Mouse (Mus musculus) left cerebral cortex, postnatal 25 days (tissue): ENCODE measurements around the gene Pde4d. TPM values are rescaled to one million over a fixed set of nuclear protein-coding genes. Genes with fewer than 3 reads are reported as not detected.

Experiments used
- DNase-seq, 2 experiments: peaks; one replicate each; pipeline ENCODE4 v3.0.0; 2022; ENCODE audit warnings: low spot score in 2 of 2, mixed read lengths in 1 of 2
- intact Hi-C: fragments of 180-260 bp; cut with DNase I; formaldehyde crosslinking; loops from one replicate; pipeline ENCODE4 v1.15.1; 2025
- total RNA-seq, 2 experiments: library from RNA; stranded (reverse); gene quantifications; 2 replicates each; pipeline ENCODE4 v1.2.3; 2021

Gene Pde4d
- total RNA-seq, 2 experiments from 2014 or later = 108 to 116 TPM

DNA sequence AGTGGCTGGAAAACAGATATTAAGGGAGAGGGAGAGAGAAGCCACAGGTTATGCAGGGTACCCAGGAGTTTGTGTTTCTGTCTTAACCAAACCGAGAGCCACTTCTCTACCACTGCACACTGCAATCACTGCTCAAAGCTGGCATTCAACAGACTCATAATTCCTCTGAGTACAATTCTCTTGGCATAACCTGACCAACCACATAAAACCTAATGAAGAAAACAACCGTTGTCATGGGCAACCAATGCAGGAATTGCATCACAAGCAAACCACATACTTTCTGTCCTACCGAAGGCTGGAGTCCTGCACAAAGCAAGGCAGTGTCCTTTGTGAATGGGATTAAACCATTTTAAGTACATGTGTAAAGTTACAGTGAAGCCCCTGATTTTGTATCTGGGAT is 793.4 kb downstream of the Pde4d start:
- intact Hi-C loops = no loop called here

DNA sequence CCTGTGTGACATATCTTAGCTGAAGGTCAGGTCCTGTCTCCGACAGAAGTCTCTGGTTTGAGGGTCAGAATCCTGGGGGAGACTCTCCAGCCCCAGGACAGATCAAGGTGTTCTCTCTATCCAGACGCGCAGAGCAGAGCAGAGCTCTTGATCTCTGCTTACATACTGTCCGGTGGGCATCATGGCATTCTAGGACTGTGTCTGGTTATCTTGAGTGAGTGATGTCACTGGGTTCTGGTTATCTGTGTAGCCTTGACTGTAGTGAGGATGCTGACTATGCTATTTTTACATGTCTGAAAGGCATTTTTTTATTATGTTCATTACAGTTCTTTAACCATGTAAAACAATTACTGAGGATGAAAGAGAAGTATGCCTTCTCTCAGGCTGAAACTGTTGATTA is 797.3 kb downstream of the Pde4d start:
- DNase-seq = no peak
- intact Hi-C loops = no loop called here

More for the DNA sequence above, 793.4 kb downstream of the Pde4d start:
- DNase-seq = no peak

DNA sequence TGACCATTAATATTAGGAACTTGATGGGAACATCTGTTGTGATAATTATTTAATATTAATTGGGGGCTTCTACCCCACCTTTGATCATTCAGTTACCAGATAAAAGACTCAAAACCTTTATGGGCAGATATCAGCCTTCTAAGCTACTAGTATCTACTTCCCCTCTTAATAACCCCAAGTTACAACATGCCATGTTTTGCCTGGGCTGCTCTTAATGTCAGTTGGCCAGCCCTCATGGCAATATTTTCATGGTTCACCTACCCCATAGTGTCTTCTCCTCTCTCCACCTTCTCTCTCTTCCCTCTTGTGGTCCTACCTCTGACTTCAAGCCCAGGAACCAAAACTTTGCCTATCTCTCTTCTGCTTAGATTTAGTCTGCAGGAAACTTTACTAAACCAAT is 799.6 kb downstream of the Pde4d start:
- no peak for DNase-seq
- intact Hi-C loops = no loop called here

DNA sequence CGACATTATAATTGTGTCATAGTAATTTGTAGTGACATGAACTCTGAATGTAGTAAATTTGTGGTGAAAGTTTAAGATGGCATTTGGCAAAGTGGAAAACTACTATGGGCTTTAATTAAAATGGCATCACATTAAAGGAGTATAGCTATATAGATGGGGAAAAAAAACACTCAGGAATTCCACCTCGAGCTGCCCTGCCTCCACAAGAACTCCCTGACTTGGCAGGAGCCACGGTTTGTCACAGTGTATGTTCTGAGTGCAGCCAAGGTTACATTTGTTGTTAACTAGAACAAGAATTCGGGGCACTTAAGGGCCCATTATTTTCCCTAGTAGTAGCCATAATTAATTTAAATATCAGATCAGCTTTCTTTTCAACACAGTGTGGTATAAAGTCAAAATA is 805.9 kb downstream of the Pde4d start:
- DNase-seq = no peak
- intact Hi-C loops = no loop called here

- DNase-seq = peak; percentile 39 to 40
- intact Hi-C loops = no loop called here
Observed at GRCm38 (mm10) chr13:109260220-109260795, 810.6 kb downstream of the Pde4d start.

GRCm38 (mm10) chr13:109260796-109261516 is 811.2 kb downstream of the Pde4d start:
- intact Hi-C loops = no loop called here
- no peak for DNase-seq

GRCm38 (mm10) chr13:109261642-109262220 is 812.0 kb downstream of the Pde4d start:
- intact Hi-C loops = no loop called here
- no peak for DNase-seq

- no peak for DNase-seq
- intact Hi-C loops = no loop called here
Observed at GRCm38 (mm10) chr13:109262501-109262900, 812.8 kb downstream of the Pde4d start.

DNA sequence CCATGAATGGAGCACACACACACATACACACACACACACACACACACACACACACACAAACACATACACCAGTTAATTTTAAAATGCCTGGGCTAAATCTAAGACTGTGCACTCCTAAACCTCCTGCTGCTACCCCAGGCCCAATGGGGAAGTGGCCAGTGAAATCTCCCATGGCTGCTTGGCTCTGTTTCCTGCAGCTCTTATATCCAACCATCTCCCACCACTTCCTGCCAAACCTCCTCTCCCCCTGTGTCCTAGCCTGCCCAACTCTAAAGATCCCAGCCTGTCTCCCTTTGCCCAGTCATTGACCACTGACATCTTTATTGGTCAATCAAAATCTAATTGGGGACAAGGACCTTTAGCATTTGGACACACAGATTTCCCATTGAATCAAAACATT is 814.1 kb downstream of the Pde4d start:
- intact Hi-C loops = no loop called here
- DNase-seq = no peak

- peak in 1 of 2 experiments; percentile 38 for DNase-seq
Observed at GRCm38 (mm10) chr13:109268253-109268652, 818.5 kb downstream of the Pde4d start.

DNA sequence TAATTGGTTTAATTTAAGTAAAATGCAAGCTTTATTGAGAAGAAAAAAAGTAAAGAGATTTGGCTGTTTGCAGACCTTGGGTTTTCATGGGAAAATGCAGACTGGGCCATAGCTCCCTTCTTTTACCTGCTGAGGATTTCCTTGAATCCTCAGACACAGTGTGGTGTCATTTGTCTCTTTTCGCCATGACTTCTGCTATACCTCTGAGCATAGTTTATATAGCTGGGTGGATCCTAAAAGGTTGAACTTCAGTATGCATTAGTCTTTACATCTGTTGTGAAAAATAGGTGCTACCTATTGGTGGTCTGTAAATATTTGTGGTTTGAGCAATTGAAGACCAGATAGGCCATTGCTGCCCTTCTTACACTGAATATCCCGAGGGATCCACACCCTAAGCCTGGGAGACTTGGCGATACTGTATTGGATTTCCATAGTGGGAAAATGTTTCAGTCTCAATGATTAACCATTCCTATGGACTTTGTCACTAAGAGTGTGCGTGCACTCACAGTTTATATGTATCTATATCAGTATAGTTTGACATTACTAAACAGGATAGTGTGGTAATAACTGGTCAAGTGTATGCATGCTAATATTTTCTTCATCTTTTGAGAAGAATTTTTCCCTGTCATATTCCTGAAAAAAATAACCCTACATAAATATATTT is 819.0 kb downstream of the Pde4d start:
- intact Hi-C loops = no loop called here
- no peak for DNase-seq

More at GRCm38 (mm10) chr13:109268253-109268652, 818.5 kb downstream of the Pde4d start:
- intact Hi-C loops = no loop called here

GRCm38 (mm10) chr13:109274869-109275268 is 825.1 kb downstream of the Pde4d start:
- DNase-seq = no peak
- intact Hi-C loops = no loop called here

GRCm38 (mm10) chr13:109277792-109278191 is 828.0 kb downstream of the Pde4d start:
- intact Hi-C loops = loop anchor here (2.0 kb wide), 1 partner anchor 41 kb away; no protein-coding TSS in a partner anchor
- peak in 1 of 2 experiments; percentile 11 for DNase-seq

DNA sequence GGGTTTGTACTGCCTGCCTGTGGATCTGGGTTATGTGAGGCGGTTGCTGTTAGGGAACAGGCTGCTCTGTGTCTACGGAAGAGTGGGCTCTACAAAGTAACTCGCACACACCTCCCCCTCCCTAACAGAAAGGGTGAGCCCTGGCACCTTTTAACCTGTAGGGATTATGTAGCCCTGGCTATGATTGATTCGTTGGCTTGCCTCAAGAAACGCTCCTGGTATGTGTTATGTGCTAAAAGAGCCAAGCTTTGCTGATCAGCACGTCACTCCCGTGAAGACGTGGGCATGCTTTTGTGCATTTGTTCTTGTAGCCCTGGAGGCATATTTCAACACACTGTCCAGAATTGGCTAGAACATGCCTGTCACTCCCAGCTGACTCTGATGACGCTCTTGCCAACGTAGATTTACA is 828.8 kb downstream of the Pde4d start:
- intact Hi-C loops = loop anchor here (2.0 kb wide), 1 partner anchor 42 kb away; no protein-coding TSS in a partner anchor
- peak; percentile 23 to 79 for DNase-seq

- intact Hi-C loops = loop anchor here (2.0 kb wide), 1 partner anchor 42 kb away; no protein-coding TSS in a partner anchor
- peak in 1 of 2 experiments; percentile 16 for DNase-seq
Observed at GRCm38 (mm10) chr13:109279211-109279610, 829.5 kb downstream of the Pde4d start.

DNA sequence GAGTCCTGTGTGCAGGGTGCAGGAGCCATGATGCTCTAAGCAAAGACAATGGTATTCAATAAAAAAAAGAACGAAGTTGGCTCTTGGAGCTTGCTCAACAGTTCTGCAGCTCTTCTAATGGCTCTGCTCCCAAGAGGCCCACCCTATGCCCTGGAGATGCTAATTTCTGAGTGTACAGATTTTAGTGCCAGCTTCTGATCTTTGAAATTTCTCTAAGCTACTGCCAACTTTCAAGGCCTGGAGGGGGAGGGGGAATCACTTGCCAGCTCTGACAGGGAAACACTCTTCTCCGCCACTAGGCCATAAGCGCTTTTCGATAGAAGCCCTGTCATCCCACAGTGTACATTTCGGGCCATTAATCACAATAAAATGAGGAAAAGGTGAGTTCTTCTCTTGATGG is 830.7 kb downstream of the Pde4d start:
- DNase-seq = peak in 1 of 2 experiments; percentile 79
- intact Hi-C loops = no loop called here

GRCm38 (mm10) chr13:109287465-109287864 is 837.7 kb downstream of the Pde4d start:
- intact Hi-C loops = no loop called here
- no peak for DNase-seq

GRCm38 (mm10) chr13:109290922-109291321 is 841.2 kb downstream of the Pde4d start:
- no peak for DNase-seq
- intact Hi-C loops = no loop called here

- intact Hi-C loops = no loop called here
- DNase-seq = no peak
Observed at GRCm38 (mm10) chr13:109293011-109293410, 843.3 kb downstream of the Pde4d start.

DNA sequence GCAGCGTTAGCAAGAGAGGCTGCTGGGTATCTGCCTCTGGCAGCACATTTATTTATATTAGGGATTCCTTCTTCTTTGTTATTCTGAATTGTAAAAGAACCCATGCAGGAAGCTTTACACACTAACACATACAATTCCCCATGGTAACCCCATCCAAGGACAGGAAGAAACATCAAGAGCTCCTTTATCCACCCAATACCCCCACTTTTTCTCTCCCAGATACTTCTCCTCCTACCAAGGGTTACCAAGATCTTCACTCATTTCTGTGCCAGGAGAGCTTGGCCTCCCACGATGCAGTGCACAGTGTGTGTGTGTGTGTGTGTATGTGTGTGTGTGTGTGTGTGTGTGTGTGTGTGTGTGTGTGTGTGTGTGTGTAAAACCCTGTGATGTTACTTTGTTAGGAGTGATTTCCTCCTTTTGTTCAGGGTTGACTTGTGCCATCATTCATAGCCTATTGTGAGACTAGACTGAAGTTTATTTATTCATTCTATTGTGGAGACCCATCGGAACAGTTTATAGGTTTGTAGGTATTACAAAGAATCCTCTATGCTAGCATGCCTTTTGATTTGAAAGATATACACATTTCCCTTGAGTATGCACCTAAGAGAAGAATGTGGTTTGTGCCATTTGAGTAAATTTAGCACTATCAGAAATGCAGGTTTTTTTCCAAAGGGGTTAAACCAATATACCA is 846.7 kb downstream of the Pde4d start:
- DNase-seq = no peak
- intact Hi-C loops = no loop called here
